Mouse (Mus musculus): ENCODE measurements around the gene Speg. TPM values are rescaled to one million over a fixed set of nuclear protein-coding genes. Genes with fewer than 3 reads are reported as not detected.
A peak's percentile ranks its signal among the peaks of the same experiment; 100 is the strongest.

Speg gene
- polyA plus RNA-seq, 1 experiment from 2014 or later = 20.8 TPM

- 8% methylated on average over 18 of the region's 20 CpGs for WGBS
- no peak overlapping the region for H3K4me3 ChIP-seq (ENCODE audit: low read depth, low read length)
- ATAC-seq = peak; percentile 11; the same call in 1 of the 2 replicates
- H3K9ac ChIP-seq (ENCODE audit: low read depth, low read length) = peak overlapping the region; percentile 35
- peaks cover 32% of the 10 kb centered on the region for H3K27me3 ChIP-seq (ENCODE audit: control insufficient read depth, insufficient read depth, low read depth, low read length)
- no peaks in the 10 kb centered on the region for H3K36me3 ChIP-seq (ENCODE audit: control insufficient read depth, insufficient read depth, low read length)
- no peak overlapping the region for H3K27ac ChIP-seq (ENCODE audit: low read length)
- H3K9me3 ChIP-seq (replicated peaks; ENCODE audit: control insufficient read depth, low read length, poor library complexity, severe bottlenecking) = no peaks in the 10 kb centered on the region
- H3K4me2 ChIP-seq (ENCODE audit: low read length) = peak overlapping the region; percentile 48
- peaks cover 9% of the 10 kb centered on the region for H3K4me1 ChIP-seq (ENCODE audit: control insufficient read depth, insufficient read depth, low read length)
These were observed 46.7 kb downstream of the Speg start for GRCm38 (mm10) chr1:75421794-75422193.

- no peak overlapping the region for H3K27ac ChIP-seq (ENCODE audit: low read length)
- H3K4me3 ChIP-seq (ENCODE audit: low read depth, low read length) = peak overlapping the region; percentile 35
- H3K27me3 ChIP-seq (ENCODE audit: control insufficient read depth, insufficient read depth, low read depth, low read length) = peaks cover 32% of the 10 kb centered on the region
- no peaks in the 10 kb centered on the region for H3K9me3 ChIP-seq (replicated peaks; ENCODE audit: control insufficient read depth, low read length, poor library complexity, severe bottlenecking)
- H3K4me1 ChIP-seq (ENCODE audit: control insufficient read depth, insufficient read depth, low read length) = peaks cover 9% of the 10 kb centered on the region
- peak overlapping the region; percentile 48 for H3K4me2 ChIP-seq (ENCODE audit: low read length)
- no peaks in the 10 kb centered on the region for H3K36me3 ChIP-seq (ENCODE audit: control insufficient read depth, insufficient read depth, low read length)
- WGBS = 6% methylated on average over 32 of the region's 32 CpGs
- H3K9ac ChIP-seq (ENCODE audit: low read depth, low read length) = peak overlapping the region; percentile 35
- peak; percentile 25 for ATAC-seq
These were observed 47.2 kb downstream of the Speg start for GRCm38 (mm10) chr1:75422216-75422822.

GRCm38 (mm10) chr1:75422823-75423471, 47.9 kb downstream of the Speg start:
- Histone ChIP-seq H3K9me3 (replicated peaks; ENCODE audit: control insufficient read depth, low read length, poor library complexity, severe bottlenecking) (no peaks in the 10 kb centered on the region), H3K4me3 (ENCODE audit: low read depth, low read length) (peak overlapping the region; percentile 35), H3K27ac (ENCODE audit: low read length) (no peak overlapping the region; the same call in 1 of the 2 replicates), H3K4me2 (ENCODE audit: low read length) (peak overlapping the region; percentile 48), H3K27me3 (ENCODE audit: control insufficient read depth, insufficient read depth, low read depth, low read length) (peaks cover 32% of the 10 kb centered on the region), H3K9ac (ENCODE audit: low read depth, low read length) (peak overlapping the region; percentile 35), H3K4me1 (ENCODE audit: control insufficient read depth, insufficient read depth, low read length) (peaks cover 9% of the 10 kb centered on the region), H3K36me3 (ENCODE audit: control insufficient read depth, insufficient read depth, low read length) (no peaks in the 10 kb centered on the region)
- 2% methylated on average over 71 of the region's 71 CpGs for WGBS
- peak; percentile 50 for ATAC-seq

- Histone ChIP-seq H3K27ac (ENCODE audit: low read length) (no peak overlapping the region), H3K9ac (ENCODE audit: low read depth, low read length) (no peak overlapping the region), H3K9me3 (replicated peaks; ENCODE audit: control insufficient read depth, low read length, poor library complexity, severe bottlenecking) (no peaks in the 10 kb centered on the region), H3K27me3 (ENCODE audit: control insufficient read depth, insufficient read depth, low read depth, low read length) (peaks cover 32% of the 10 kb centered on the region), H3K36me3 (ENCODE audit: control insufficient read depth, insufficient read depth, low read length) (no peaks in the 10 kb centered on the region), H3K4me3 (ENCODE audit: low read depth, low read length) (no peak overlapping the region), H3K4me2 (ENCODE audit: low read length) (peak overlapping the region; percentile 48; the same call in 1 of the 2 replicates), H3K4me1 (ENCODE audit: control insufficient read depth, insufficient read depth, low read length) (peaks cover 9% of the 10 kb centered on the region)
- WGBS = 43% methylated on average over 11 of the region's 11 CpGs
- ATAC-seq = no peak
These were observed 48.8 kb downstream of the Speg start for GRCm38 (mm10) chr1:75423780-75424390.

GRCm38 (mm10) chr1:75425796-75426471, 50.8 kb downstream of the Speg start:
- ATAC-seq = no peak
- H3K9ac ChIP-seq (ENCODE audit: low read depth, low read length) = no peak overlapping the region
- no peak overlapping the region for H3K4me3 ChIP-seq (ENCODE audit: low read depth, low read length)
- H3K4me1 ChIP-seq (ENCODE audit: control insufficient read depth, insufficient read depth, low read length) = peaks cover 9% of the 10 kb centered on the region
- peaks cover 23% of the 10 kb centered on the region for H3K27me3 ChIP-seq (ENCODE audit: control insufficient read depth, insufficient read depth, low read depth, low read length)
- no peak overlapping the region for H3K4me2 ChIP-seq (ENCODE audit: low read length)
- WGBS = 38% methylated on average over 10 of the region's 10 CpGs
- no peak overlapping the region for H3K27ac ChIP-seq (ENCODE audit: low read length)
- H3K9me3 ChIP-seq (replicated peaks; ENCODE audit: control insufficient read depth, low read length, poor library complexity, severe bottlenecking) = no peaks in the 10 kb centered on the region
- H3K36me3 ChIP-seq (ENCODE audit: control insufficient read depth, insufficient read depth, low read length) = no peaks in the 10 kb centered on the region

GRCm38 (mm10) chr1:75435475-75436328, 60.6 kb downstream of the Speg start, which contains the start of gene Gmppa:
TSS of gene Gmppa (plus strand) at chr1:75435930.
- Histone ChIP-seq H3K9me3 (replicated peaks; ENCODE audit: control insufficient read depth, low read length, poor library complexity, severe bottlenecking) (no peaks in the 10 kb centered on the region), H3K4me2 (ENCODE audit: low read length) (peak within 1 kb of the TSS; percentile 82), H3K27me3 (ENCODE audit: control insufficient read depth, insufficient read depth, low read depth, low read length) (no peaks in the 10 kb centered on the region), H3K4me1 (ENCODE audit: control insufficient read depth, insufficient read depth, low read length) (peaks cover 10% of the 10 kb centered on the region), H3K4me3 (ENCODE audit: low read depth, low read length) (peak within 1 kb of the TSS; percentile 62), H3K27ac (ENCODE audit: low read length) (peak within 1 kb of the TSS; percentile 80), H3K36me3 (ENCODE audit: control insufficient read depth, insufficient read depth, low read length) (no peaks in the 10 kb centered on the region), H3K9ac (ENCODE audit: low read depth, low read length) (peak within 1 kb of the TSS; percentile 75)
- ATAC-seq = peak; percentile 88
- 5% methylated on average over 28 of the region's 28 CpGs for WGBS

GRCm38 (mm10) chr1:75438782-75439181, 63.7 kb downstream of the Speg start:
- H3K27me3 ChIP-seq (ENCODE audit: control insufficient read depth, insufficient read depth, low read depth, low read length) = no peaks in the 10 kb centered on the region
- 85% methylated on average over 8 of the region's 9 CpGs for WGBS

GRCm38 (mm10) chr1:75440661-75441060, 65.6 kb downstream of the Speg start:
- Histone ChIP-seq H3K4me1 (ENCODE audit: control insufficient read depth, insufficient read depth, low read length) (peaks cover 36% of the 10 kb centered on the region), H3K4me2 (ENCODE audit: low read length) (no peak overlapping the region), H3K9ac (ENCODE audit: low read depth, low read length) (no peak overlapping the region), H3K36me3 (ENCODE audit: control insufficient read depth, insufficient read depth, low read length) (no peaks in the 10 kb centered on the region), H3K27me3 (ENCODE audit: control insufficient read depth, insufficient read depth, low read depth, low read length) (no peaks in the 10 kb centered on the region), H3K9me3 (replicated peaks; ENCODE audit: control insufficient read depth, low read length, poor library complexity, severe bottlenecking) (no peaks in the 10 kb centered on the region), H3K27ac (ENCODE audit: low read length) (no peak overlapping the region), H3K4me3 (ENCODE audit: low read depth, low read length) (no peak overlapping the region)
- WGBS = 95% methylated on average over 7 of the region's 7 CpGs
- no peak for ATAC-seq

More at GRCm38 (mm10) chr1:75438782-75439181, 63.7 kb downstream of the Speg start:
- ATAC-seq = no peak
- Histone ChIP-seq H3K4me1 (ENCODE audit: control insufficient read depth, insufficient read depth, low read length) (peaks cover 25% of the 10 kb centered on the region), H3K36me3 (ENCODE audit: control insufficient read depth, insufficient read depth, low read length) (no peaks in the 10 kb centered on the region), H3K4me2 (ENCODE audit: low read length) (no peak overlapping the region), H3K4me3 (ENCODE audit: low read depth, low read length) (no peak overlapping the region), H3K9me3 (replicated peaks; ENCODE audit: control insufficient read depth, low read length, poor library complexity, severe bottlenecking) (no peaks in the 10 kb centered on the region), H3K9ac (ENCODE audit: low read depth, low read length) (no peak overlapping the region), H3K27ac (ENCODE audit: low read length) (no peak overlapping the region)
